Mouse (Mus musculus) MN1 (cell line): ENCODE data around the gene Lmnb2.
A peak's percentile ranks its signal among the peaks of the same experiment; 100 is the strongest.

ENCODE experiments used
- DNase-seq: peaks from one replicate; pipeline ENCODE4 v3.0.0-alpha.2; 2016; ENCODE audit warnings: low spot score

The Lmnb2 gene

GRCm38 (mm10) chr10:80855749-80856073 is 62.3 kb downstream of the Lmnb2 start:
- no peak for DNase-seq

- DNase-seq = peak; percentile 97
Measured at GRCm38 (mm10) chr10:80854913-80855748, 62.9 kb downstream of the Lmnb2 start, which contains the start of the genes Lsm7 and Sppl2b. TSS of gene Lsm7 (minus strand) at chr10:80855209. TSS of gene Sppl2b (plus strand) at chr10:80855275.
